Mouse (Mus musculus) skeletal muscle tissue, adult 2 months (tissue): Measurements from ENCODE around the gene Aars2.
A peak's percentile ranks its signal among the peaks of the same experiment; 100 is the strongest.

ENCODE experiments used
- DNase-seq: peaks from one replicate; pipeline ENCODE4 v3.0.0-alpha.2; 2012; ENCODE audit warnings: low read depth, low spot score

Gene Aars2

GRCm38 (mm10) chr17:45506700-45507189 lies at the start of gene Aars2:
Gene Aars2 (plus strand): TSS chr17:45506841.
- DNase-seq: peak; percentile 86

GRCm38 (mm10) chr17:45457487-45457886 lies 49.2 kb upstream of the Aars2 start:
- DNase-seq: no peak

DNA sequence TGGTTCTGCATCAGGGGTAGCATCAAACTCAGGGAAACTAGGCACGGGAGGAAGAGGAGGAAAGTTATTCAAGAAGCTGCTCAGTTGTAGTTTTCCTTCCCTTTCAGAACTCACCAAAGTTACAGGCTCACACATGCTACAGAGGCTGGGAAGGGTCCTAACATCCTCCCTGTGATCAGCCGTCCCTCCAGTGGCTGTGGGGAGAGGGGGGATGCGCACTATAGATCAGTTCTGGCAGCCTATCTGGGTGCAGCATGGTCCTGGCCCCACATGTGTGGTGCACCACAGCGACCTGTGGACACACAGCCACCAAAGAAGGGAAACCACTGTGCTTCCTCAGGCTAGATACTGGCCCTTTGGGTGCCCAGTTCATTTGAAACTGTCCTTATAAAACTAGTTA lies 48.1 kb upstream of the Aars2 start:
- DNase-seq: no peak

- no peak for DNase-seq
Measured at GRCm38 (mm10) chr17:45459062-45459461, 47.6 kb upstream of the Aars2 start.

DNA sequence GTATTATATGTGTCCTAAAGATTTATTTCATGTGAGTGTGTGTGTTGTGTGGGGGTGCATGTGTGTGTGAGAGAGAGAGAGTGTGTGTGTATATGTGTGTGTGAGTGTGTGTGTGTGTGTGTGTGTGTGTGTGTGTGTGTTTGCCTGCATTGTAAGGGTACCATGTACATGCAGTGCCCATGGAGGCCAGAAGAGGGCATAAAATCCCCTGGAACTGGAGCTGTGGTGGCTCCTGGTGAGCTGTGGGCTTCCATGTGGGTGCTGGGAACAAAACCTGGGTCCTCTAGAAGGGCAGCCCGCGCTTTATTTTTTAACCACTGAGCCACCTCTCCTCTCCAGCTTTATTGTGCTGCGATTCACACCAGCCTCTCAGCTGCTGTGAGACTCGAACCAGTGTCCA lies 44.1 kb upstream of the Aars2 start:
- DNase-seq: no peak

DNA sequence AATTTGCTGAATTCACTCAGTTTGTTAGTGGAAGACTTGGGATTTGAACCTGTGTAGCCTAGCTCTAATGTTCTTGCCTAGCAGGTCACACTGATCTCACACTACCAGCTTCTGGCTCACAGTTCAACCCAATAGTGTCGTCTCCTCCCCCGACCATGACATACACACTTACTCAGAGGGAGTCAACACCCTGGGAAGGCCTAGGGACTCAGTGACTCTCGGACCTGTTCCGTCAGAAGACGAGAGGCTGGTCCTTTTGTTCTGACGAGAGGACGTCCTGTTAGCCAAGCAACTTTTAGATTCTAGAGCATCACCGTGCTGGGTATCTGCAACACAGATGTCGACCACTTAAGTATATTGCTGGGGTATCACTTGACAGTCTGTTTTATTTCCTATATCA lies 42.4 kb upstream of the Aars2 start:
- no peak for DNase-seq

DNA sequence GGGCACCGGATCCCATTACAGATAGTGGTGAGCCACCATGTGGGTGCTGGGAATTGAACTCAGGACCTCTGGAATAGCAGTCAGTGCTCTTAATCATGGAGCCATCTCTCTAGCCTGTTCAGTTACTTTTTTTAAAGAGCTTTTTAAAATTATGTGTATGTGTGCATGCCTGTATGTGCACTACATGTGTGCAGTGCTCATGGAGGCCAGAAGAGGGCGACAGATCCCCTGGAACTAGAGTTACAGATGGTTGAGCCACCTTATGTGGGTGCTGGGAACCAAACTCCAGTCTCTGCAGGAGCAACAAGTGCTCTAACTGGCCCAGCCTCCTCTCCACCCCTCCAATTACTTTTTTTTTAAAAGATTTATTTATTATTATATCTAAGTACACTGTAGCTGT lies 39.9 kb upstream of the Aars2 start:
- no peak for DNase-seq

DNA sequence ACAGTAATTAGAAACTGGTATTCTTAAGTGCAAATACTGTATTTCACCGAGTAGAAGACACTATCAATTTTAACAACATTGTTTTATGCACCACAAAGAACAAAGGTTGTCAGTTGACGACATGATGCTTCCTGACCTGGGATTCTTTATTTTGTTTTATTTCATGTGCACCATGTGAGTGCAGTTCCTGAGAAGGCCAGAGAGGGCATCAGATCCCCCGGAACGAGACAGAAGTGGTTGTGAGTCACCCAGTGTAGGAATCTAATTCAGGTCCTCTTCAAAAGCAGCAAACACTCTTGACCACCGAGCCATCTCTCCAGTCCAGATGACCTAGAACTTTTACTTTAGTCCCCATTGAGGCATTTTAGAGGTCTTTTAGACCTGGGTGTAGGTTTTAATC lies 38.3 kb upstream of the Aars2 start:
- DNase-seq: no peak

DNA sequence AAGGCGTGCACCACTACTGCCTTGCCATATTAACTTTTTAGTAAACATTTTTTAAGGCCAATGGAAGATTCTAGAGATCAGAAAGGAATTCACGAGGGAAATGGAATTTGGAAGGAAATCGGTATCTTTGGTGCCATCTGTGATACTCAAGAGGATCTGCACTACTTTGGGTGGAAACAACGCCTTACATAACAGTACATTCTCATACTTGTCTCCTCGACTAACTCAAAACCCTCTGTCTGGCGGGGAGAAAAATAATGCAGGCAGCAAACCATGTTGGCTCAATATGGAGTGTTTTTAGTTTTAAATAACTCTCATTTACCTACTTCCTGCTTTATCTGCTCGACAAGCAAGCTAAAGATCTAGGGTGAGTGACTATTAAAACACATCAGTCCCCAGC lies 35.9 kb upstream of the Aars2 start:
- DNase-seq: no peak

- no peak for DNase-seq
Measured at GRCm38 (mm10) chr17:45473667-45474066, 33.0 kb upstream of the Aars2 start.

- no peak for DNase-seq
Measured at GRCm38 (mm10) chr17:45474146-45474545, 32.5 kb upstream of the Aars2 start.

GRCm38 (mm10) chr17:45474669-45475465 lies 31.8 kb upstream of the Aars2 start, which contains the start of gene Spats1:
Gene Spats1 (minus strand): TSS chr17:45475415.
- DNase-seq: peak; percentile 10

DNA sequence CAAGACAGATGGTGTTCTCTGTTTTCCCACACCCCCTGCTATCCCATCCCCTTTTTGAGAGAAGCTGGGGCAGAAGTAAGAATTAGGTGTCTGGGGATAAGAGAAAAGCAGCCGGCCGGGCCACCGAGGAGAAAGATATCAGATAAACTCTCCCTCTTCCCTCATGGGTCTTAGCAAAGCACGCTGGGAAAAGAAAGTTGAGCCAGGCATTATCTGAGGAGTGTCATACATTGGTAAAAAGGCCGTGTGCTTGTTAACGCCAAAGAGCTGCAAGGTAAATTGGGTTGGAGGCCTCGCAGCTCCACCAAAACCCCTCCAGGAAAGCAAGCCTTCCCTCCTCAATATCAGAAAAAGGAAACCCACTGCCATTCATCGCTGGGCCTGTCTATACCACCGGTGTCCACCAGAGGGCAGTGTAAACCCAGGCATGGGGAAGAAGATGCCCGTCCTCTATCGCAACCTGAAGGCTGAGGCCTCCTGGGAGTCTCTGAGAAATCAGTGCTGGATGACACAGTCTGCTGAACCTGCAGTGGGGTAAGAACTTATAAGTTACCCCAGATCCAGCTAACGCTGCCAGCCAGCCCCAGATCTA lies 28.3 kb upstream of the Aars2 start:
- peak; percentile 42 for DNase-seq

- no peak for DNase-seq
Measured at GRCm38 (mm10) chr17:45480429-45480828, 26.2 kb upstream of the Aars2 start.

DNA sequence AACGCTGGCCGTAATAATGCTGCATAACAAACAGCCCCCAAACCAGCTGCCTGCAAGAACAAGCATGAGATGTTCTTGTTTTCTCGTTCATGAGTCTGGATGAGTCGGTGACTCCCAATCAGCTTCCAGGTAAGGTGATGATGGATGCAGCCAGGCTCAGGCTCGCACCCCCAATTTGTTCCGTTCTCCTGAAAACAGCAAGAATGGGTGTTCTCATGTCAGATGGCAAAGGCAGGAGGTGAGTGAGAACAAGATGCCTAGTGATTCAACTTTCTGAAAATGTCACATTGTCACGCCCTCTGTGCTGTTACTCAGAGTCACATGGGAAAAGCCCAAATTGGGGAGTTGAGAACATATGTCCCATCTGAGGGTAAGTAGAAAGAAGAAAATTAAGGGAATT lies 21.1 kb upstream of the Aars2 start:
- DNase-seq: no peak

GRCm38 (mm10) chr17:45487216-45487615 lies 19.4 kb upstream of the Aars2 start:
- DNase-seq: no peak

- DNase-seq: no peak
Measured at GRCm38 (mm10) chr17:45488321-45489254, 18.1 kb upstream of the Aars2 start.

DNA sequence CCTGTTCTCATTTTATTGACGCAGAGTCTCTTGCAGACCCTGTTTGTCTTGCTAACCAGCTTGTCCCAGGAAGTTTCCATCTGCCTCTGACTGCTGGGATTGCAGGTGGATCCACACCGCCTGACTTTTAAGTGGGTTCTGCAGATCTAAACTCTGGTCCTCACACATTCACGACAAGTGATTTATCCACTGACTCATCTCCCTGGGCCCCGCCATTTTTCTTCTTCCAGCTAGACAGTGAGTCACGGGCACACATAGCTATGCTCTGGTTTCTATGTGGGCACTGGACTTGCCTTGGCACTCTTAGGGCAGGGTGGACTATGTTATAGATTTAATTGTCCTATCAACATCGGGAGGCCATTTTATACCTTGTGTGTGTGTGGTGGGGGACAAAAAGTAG lies 16.9 kb upstream of the Aars2 start:
- DNase-seq: no peak

- no peak for DNase-seq
Measured at GRCm38 (mm10) chr17:45490532-45491154, 16.0 kb upstream of the Aars2 start.

GRCm38 (mm10) chr17:45495398-45495797 lies 11.2 kb upstream of the Aars2 start:
- DNase-seq: no peak

DNA sequence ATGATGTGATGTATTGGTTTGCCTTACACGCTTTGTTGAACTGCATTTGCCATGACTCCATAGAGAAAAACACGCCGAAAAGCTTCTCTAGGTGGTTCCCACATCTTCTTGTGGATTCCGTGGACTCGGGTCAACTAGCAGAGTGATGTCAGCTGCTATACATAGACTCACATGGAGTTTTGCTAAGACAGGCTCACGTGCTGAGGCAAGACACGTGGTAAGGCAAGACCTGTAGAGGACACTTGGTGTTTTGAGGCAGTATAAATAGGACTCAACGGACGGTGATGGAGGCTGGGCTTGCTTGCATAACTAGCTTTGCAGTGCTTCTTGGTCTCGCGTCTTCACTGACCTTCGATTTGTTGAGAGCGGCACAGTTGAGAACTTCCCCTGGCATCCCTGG lies 8.2 kb upstream of the Aars2 start:
- DNase-seq: no peak

GRCm38 (mm10) chr17:45499516-45499915 lies 7.1 kb upstream of the Aars2 start:
- DNase-seq: no peak
